18 mouse cellular contexts compared by ENCODE assay signal in the genomic region with DNA sequence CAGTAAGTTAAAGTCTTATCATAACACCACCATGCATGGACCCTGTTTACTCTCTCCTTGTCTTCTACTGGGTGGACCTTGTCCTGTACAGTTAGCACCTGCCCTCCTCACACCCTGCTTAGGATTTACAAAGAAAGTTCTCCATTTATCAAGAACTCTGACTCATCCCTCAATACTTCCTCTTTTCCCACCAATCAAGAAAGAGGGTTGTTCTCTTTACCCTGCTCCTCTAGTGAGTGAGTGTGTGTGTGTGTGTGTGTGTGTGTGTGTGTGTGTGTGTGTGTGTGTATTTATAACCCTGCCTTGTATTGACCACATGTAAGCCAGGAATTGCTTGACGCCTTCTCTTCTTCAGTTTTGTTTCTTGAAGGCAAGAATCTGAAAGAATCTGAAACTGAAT. TPM values are rescaled to one million over a fixed set of nuclear protein-coding genes. Genes with fewer than 3 reads are reported as not detected.
A peak's percentile ranks its signal among the peaks of the same experiment; 100 is the strongest.
DNase-seq lines count a peak whose midpoint lies in the region; ATAC-seq and TF ChIP-seq lines count a peak whose summit lies in the region.
"Had no signal": no experiment of that assay in that cellular context is flagged by ENCODE, and none has a peak within 500 bp of the region (broad histone marks: within the 10 kb centered on the region; RNA-seq: fewer than 3 reads in every experiment).

No protein-coding gene starts in this region.

- H3K36me3 ChIP-seq in CH12.LX (replicated peaks in 1 of 2; ENCODE audit: control insufficient read depth in 1 of 2, insufficient read depth in 1 of 2, low read length in 1 of 2), result no peaks in the 10 kb centered on the region
- no peaks in the 10 kb centered on the region for H3K36me3 ChIP-seq in liver, embryonic 13.5 days
- no peaks in the 10 kb centered on the region for H3K36me3 ChIP-seq in small intestine, adult 2 months (ENCODE audit: control insufficient read depth, insufficient read depth, low read length)
- H3K36me3 ChIP-seq: embryonic facial prominence, embryonic 10.5 days; midbrain, embryonic 10.5 days had no signal

- no peak overlapping the region for H3K27ac ChIP-seq in CH12.LX (ENCODE audit: insufficient read depth, low read depth)
- peak overlapping the region; percentile 25; the same call in 1 of the 2 replicates for H3K27ac ChIP-seq in liver, embryonic 13.5 days
- H3K27ac ChIP-seq in small intestine, adult 2 months (ENCODE audit: insufficient read depth, low read depth, low read length), result peak overlapping the region; percentile 92
- H3K27ac ChIP-seq: embryonic facial prominence, embryonic 10.5 days; heart, adult 2 months; midbrain, embryonic 10.5 days had no signal

- ATAC-seq in common myeloid progenitor, adult 5-6 weeks (replicated peaks; ENCODE audit: low read depth, poor library complexity, severe bottlenecking), result peak; percentile 80
- ATAC-seq in liver, embryonic 13.5 days (ENCODE audit: low read depth), result peak; percentile 19; the same call in 1 of the 2 replicates
- ATAC-seq: forebrain, embryonic 16.5 days; hindbrain, embryonic 16.5 days; Patski had no signal

- TF ChIP-seq CTCF in CH12.LX (conservative IDR thresholded peaks at IDR 0.05 in 1 of 2, IDR thresholded peaks at IDR 0.05 in 1 of 2; ENCODE audit: low read depth in 2 of 2, low read length in 2 of 2), result no peak
- TF ChIP-seq CTCF in small intestine, adult 2 months (IDR thresholded peaks at IDR 0.05; ENCODE audit: extremely low read depth, insufficient read length, insufficient replicate concordance, low read depth, low read length), result no peak

- WGBS in liver, embryonic 13.5 days (ENCODE audit: insufficient replicate concordance), result 33% methylated on average over 1 of the region's 1 CpGs
- 32% methylated on average over 1 of the region's 1 CpGs for WGBS in small intestine, adult 2 months

- H3K4me3 ChIP-seq in CH12.LX (replicated peaks in 1 of 3; ENCODE audit: low read depth in 2 of 3, low read length in 2 of 3, poor library complexity in 1 of 3), result no peak overlapping the region
- no peak overlapping the region for H3K4me3 ChIP-seq in liver, embryonic 13.5 days (replicated peaks)
- no peak overlapping the region for H3K4me3 ChIP-seq in small intestine, adult 2 months (ENCODE audit: low read depth, low read length)
- H3K4me3 ChIP-seq: embryonic facial prominence, embryonic 10.5 days; erythroblast, embryonic 14.5 days; heart, adult 2 months; midbrain, embryonic 10.5 days had no signal

- TF ChIP-seq POLR2A in CH12.LX (IDR thresholded peaks at IDR 0.05; ENCODE audit: low read depth, low read length), result no peak
- TF ChIP-seq POLR2A in small intestine, adult 2 months (IDR thresholded peaks at IDR 0.05; ENCODE audit: low read depth, low read length), result no peak

- no peak overlapping the region for H3K4me2 ChIP-seq in CH12.LX (ENCODE audit: insufficient read depth, low read depth, poor library complexity, severe bottlenecking)
- no peak overlapping the region for H3K4me2 ChIP-seq in liver, embryonic 13.5 days
- H3K4me2 ChIP-seq: lung, embryonic 14.5 days had no signal

- dilution Hi-C loops in CH12.LX (cut with MboI; ENCODE audit: extremely low pct_ligation_motif_present, extremely low pct_unique_long_range_greater_than_20kb, low sequenced_read_pairs), result no loop called here

- no peak for TF ChIP-seq RAD21 in CH12.LX (IDR thresholded peaks at IDR 0.05; ENCODE audit: low read depth, low read length)

- no peaks in the 10 kb centered on the region for H3K9me3 ChIP-seq in CH12.LX (replicated peaks; ENCODE audit: low read length)
- no peaks in the 10 kb centered on the region for H3K9me3 ChIP-seq in liver, embryonic 13.5 days (replicated peaks)
- H3K9me3 ChIP-seq: embryonic facial prominence, embryonic 10.5 days; midbrain, embryonic 10.5 days had no signal

- in situ Hi-C loops in CH12.LX (cut with MboI; ENCODE audit: low pct_ligation_motif_present, low pct_unique_long_range_greater_than_20kb, low sequenced_read_pairs), result no loop called here

- no peaks in the 10 kb centered on the region for H3K27me3 ChIP-seq in CH12.LX (replicated peaks)
- no peaks in the 10 kb centered on the region for H3K27me3 ChIP-seq in liver, embryonic 13.5 days
- H3K27me3 ChIP-seq in small intestine, adult 2 months (ENCODE audit: control insufficient read depth, insufficient read depth, low read length), result no peaks in the 10 kb centered on the region
- H3K27me3 ChIP-seq: Patski had no signal

- peak; percentile 60 for DNase-seq in CH12.LX (ENCODE audit: extremely low read depth)
- no peak for DNase-seq in liver, embryonic 13.5 days
- no peak for DNase-seq in adrenal gland, postnatal 25 days
- no peak for DNase-seq in kidney, postnatal 4 days
- no peak for DNase-seq in adrenal gland, postnatal 36 days
- DNase-seq in c-Kit-positive CD71-positive TER-119-positive erythroid progenitor cells, embryonic 14.5 days (ENCODE audit: low spot score), result no peak
- DNase-seq: cerebellum, adult 9-10 months; heart, adult 2 months; kidney, adult 9 months; lung, embryonic 14.5 days had no signal

- peak; percentile 9; the same call in 1 of the 2 replicates for TF ChIP-seq EP300 in CH12.LX (IDR thresholded peaks at IDR 0.05; ENCODE audit: low read length)

- peaks cover 3 to 19% of the 10 kb centered on the region in 2 experiments; a peak in 3 of 4 replicates for H3K4me1 ChIP-seq in CH12.LX (ENCODE audit: control insufficient read depth in 1 of 2, insufficient read depth in 2 of 2)
- peaks cover 58% of the 10 kb centered on the region for H3K4me1 ChIP-seq in liver, embryonic 13.5 days (replicated peaks)
- H3K4me1 ChIP-seq in small intestine, adult 2 months (ENCODE audit: control insufficient read depth, insufficient read depth, insufficient read length, low read length), result peaks cover 20% of the 10 kb centered on the region; the same call in 1 of the 2 replicates
- H3K4me1 ChIP-seq: embryonic facial prominence, embryonic 10.5 days; midbrain, embryonic 10.5 days had no signal

- H3K9ac ChIP-seq in CH12.LX (ENCODE audit: insufficient read depth, low read depth), result no peak overlapping the region
- no peak overlapping the region for H3K9ac ChIP-seq in liver, embryonic 13.5 days
- H3K9ac ChIP-seq: lung, embryonic 14.5 days had no signal

- H3K79me2 ChIP-seq in CH12.LX (replicated peaks; ENCODE audit: control insufficient read depth, extremely low read depth, insufficient read depth, poor library complexity, severe bottlenecking), result no peaks in the 10 kb centered on the region

TF ChIP-seq in CH12.LX, 34 proteins besides CTCF, POLR2A, EP300 and RAD21:
- TF ChIP-seq PAX5 (IDR thresholded peaks at IDR 0.05; ENCODE audit: low read length) (no peak), JUND (conservative IDR thresholded peaks at IDR 0.05; ENCODE audit: low read depth, low read length) (no peak), ZKSCAN1 (IDR thresholded peaks at IDR 0.05; ENCODE audit: borderline replicate concordance, low read depth, low read length) (no peak), ZNF384 (IDR thresholded peaks at IDR 0.05; ENCODE audit: low read depth, low read length) (no peak), CHD2 (IDR thresholded peaks at IDR 0.05; ENCODE audit: low read length) (no peak), JUN (IDR thresholded peaks at IDR 0.05; ENCODE audit: insufficient read depth, low read depth, low read length) (peak; percentile 10; the same call in 1 of the 2 replicates), ETS1 (conservative IDR thresholded peaks at IDR 0.05; ENCODE audit: low read depth, low read length) (0 out of 2 replicates have a peak, but pooled peaks have one; percentile 16), UBTF (IDR thresholded peaks at IDR 0.05; ENCODE audit: low read depth, low read length) (no peak), HCFC1 (IDR thresholded peaks at IDR 0.05; ENCODE audit: low read depth, low read length) (no peak), IRF4 (IDR thresholded peaks at IDR 0.05; ENCODE audit: low read depth, low read length) (0 out of 2 replicates have a peak, but pooled peaks have one; percentile 27), ZMIZ1 (IDR thresholded peaks at IDR 0.05; ENCODE audit: low read depth, low read length) (no peak), MAX (IDR thresholded peaks at IDR 0.05; ENCODE audit: low read length) (peak; percentile 77), SMC3 (IDR thresholded peaks at IDR 0.05; ENCODE audit: low read depth, low read length) (no peak), MEF2A (IDR thresholded peaks at IDR 0.05; ENCODE audit: borderline replicate concordance, low read depth, low read length) (peak; percentile 72), BHLHE40 (IDR thresholded peaks at IDR 0.05; ENCODE audit: low read depth, low read length) (0 out of 2 replicates have a peak, but pooled peaks have one; percentile 43)

RNA-seq across cellular contexts. Expression of gene Gtpbp4, which starts 26.7 kb away (rescaled TPM):
- total RNA-seq in CH12.LX (2012; rRNA removed), result 92.1 and 112 TPM in 2 replicates
- 116 and 169 TPM in 2 replicates for total RNA-seq in CH12.LX (2014; rRNA removed)
- polyA plus RNA-seq in CH12.LX (2012; ENCODE audit: insufficient read length, low read depth), result 174 and 218 TPM in 2 replicates
- total RNA-seq in common myeloid progenitor, adult 5-6 weeks (2017), result 164 and 207 TPM in 2 replicates
- polyA plus RNA-seq in liver, embryonic 13.5 days (2015; fragmentation: Nextera tagmentation; extraction: Ambion mirVana), result 65.5 and 70.4 TPM in 2 replicates
- 0.71 and 1.2 TPM in 2 replicates for polyA plus RNA-seq in small intestine, adult 2 months (2012; rRNA removed)
- 56.0 and 65.4 TPM in 2 replicates for total RNA-seq in adrenal gland, postnatal 25 days (2021)
- total RNA-seq in adrenal gland, postnatal 36 days (2021), result 10 to 100 TPM; 64.4 to 76.0 TPM
